Mouse (Mus musculus) gastrocnemius, postnatal 25 days (tissue): ENCODE data around the gene A730071L15Rik. TPM values are rescaled to one million over a fixed set of nuclear protein-coding genes. Genes with fewer than 3 reads are reported as not detected.

ENCODE experiments used
- DNase-seq: peaks from one replicate; pipeline ENCODE4 v3.0.0; 2022
- total RNA-seq, 2 experiments: library from RNA; stranded (reverse); gene quantifications; 1 replicate in 1 of 2; 2 replicates in 1 of 2; pipeline ENCODE4 v1.2.3; 2021

A730071L15Rik gene
- total RNA-seq, 2 experiments from 2014 or later: 0.16 to 0.23 TPM

- no peak for DNase-seq
Observed at GRCm38 (mm10) chr11:6183246-6183645, 16.6 kb upstream of the A730071L15Rik start.

GRCm38 (mm10) chr11:6184202-6184935, 15.5 kb upstream of the A730071L15Rik start:
- DNase-seq: no peak

DNA sequence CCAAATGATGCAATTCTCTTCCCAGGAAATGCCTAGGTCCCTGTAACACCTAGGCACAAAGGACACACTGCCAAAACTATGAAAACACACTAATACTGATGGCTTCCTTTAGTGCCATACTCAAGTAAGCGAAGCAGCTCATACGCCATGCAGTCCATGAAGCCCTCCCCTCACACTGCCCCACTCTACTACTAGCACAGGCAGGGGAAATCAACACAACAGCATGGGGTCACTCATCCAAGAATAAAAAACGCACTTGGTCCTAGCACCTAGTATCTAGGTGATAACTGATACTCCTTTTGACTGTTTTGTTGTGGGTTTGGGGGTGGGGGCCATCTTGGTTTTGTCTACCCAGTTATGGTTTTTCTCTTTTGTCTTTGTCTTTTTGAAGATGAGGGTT, 12.4 kb upstream of the A730071L15Rik start:
- DNase-seq: no peak

DNA sequence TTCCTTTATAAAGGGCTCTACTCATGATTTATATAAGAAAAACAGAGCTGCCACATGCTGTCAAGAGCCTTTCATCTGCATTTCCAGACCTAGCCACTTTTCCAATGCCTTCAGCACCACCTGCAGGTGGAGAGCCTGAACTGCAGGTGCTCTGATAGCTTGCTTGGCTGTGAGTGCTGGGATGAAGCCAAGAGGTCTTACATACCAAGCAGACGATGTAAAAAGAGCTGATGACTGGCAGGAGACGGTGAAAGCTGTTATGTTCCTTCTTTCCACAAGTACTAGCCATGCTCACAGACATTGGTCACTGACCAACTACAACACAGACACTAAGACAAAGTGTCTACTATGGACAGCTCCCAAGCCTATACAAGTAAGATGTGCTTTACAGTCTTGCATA, 12.0 kb upstream of the A730071L15Rik start:
- peak; percentile 85 for DNase-seq

GRCm38 (mm10) chr11:6196780-6197179, 3.0 kb upstream of the A730071L15Rik start:
- DNase-seq: no peak

DNA sequence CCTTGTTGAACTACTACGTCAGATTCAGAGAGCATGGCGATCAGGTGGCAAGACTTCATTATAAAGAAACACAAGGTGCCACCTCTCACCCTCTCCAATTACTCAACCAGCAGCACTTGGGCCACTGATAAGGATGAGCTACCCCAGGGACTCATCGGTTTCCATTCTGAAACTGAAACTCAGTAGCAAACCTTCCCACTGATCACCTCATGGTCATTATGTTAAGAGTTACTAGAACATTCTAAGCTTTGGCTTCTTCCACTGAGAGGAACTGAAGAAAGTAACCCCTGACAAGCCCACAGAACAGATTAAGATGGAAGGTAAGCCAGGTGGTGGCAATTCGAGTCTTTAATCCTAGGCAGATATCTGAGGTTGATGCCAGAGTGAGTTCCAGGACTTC, 1.4 kb upstream of the A730071L15Rik start:
- DNase-seq: no peak

- DNase-seq: peak; percentile 85
Observed at GRCm38 (mm10) chr11:6200087-6200569, 299 bp downstream of the A730071L15Rik start, which contains the start of gene Nudcd3. Nudcd3 (minus strand) TSS chr11:6200415.

DNA sequence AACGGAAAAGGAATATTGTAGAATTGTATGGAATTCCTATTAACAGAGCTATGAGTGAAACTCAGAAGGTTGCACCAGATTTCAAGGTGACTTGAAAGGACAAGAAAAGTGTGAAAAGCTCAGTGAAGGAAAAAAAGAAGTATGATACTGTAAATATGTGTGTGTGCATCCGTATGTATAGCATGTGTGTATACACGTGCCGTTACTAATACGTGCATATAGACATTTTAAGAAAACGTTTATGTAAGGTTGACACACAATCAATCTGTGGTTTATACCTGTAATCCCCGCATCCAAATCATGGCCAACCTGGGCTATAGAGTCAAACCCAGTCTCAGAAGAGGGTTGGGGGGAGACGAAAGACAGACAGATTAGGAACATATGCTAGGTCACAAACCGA, 741 bp downstream of the A730071L15Rik start:
- DNase-seq: no peak

DNA sequence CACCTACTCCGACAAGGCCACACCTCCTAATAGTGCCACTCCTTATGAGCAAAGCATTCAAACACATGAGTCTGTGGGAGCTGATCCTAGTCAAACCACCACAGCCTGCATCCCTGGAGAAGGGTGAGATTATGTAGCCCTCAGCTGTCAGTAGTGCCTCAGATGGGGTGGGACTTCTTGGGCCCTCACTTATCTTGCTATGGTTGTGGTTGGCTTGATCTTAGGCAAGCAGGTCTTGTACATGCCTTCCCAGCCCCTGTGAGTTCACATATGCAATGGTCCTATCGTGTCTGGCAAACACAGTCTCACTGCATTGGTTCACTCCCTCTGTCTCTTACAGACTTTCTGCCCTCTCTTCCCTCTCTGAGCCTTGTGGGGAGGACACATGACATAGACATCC, 7.3 kb downstream of the A730071L15Rik start:
- no peak for DNase-seq

DNA sequence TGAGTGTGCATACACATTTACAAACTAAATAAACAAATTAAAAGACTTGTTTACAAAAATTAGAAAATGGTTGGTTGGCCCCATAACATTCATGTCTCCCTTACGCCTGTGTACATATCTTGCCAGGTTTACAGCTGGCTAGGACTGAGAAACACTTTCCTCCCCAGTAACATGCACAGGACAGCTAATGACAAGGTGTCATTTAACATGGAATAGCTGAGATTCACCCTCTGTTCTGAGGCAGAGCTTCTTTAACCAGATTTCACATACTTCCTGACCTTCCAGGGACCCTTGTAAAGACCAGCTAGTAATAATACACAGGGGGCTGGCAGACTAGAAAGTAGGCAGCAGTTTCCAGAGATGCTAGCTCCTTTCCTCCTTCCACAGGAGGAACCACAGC, 8.3 kb downstream of the A730071L15Rik start:
- DNase-seq: no peak

GRCm38 (mm10) chr11:6216834-6217233, 17.0 kb downstream of the A730071L15Rik start:
- no peak for DNase-seq

- DNase-seq: no peak
Observed at GRCm38 (mm10) chr11:6218189-6218896, 18.5 kb downstream of the A730071L15Rik start.

- DNase-seq: no peak
Observed at GRCm38 (mm10) chr11:6219967-6220366, 20.1 kb downstream of the A730071L15Rik start.

GRCm38 (mm10) chr11:6222187-6222586, 22.4 kb downstream of the A730071L15Rik start:
- DNase-seq: no peak

- DNase-seq: no peak
Observed at GRCm38 (mm10) chr11:6224541-6225229, 24.9 kb downstream of the A730071L15Rik start.

DNA sequence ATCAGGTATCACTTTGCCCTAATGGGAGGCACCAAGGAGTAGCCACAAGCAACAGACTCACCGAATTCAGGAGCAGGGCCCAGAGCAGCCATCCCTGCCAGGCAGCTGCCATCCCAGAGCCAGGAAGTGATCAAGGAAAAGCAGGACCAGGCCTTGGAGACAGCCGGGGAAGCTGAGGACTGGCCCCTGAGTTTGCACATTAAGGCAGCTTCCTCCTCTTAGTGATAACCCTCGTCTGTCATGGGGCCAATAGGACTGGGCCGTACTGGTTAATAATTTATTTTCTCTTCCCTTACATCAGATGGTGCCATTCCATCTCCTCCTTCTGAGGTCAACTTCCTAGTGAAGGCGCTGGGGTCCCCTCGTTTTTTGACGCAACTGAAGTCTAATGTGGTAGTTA, 30.2 kb downstream of the A730071L15Rik start, which contains the start of gene Npc1l1:
Gene Npc1l1, minus strand, starts transcription at position 132 of the 400 bp plus-strand sequence.
- DNase-seq: no peak

GRCm38 (mm10) chr11:6233025-6233424, 33.2 kb downstream of the A730071L15Rik start:
- DNase-seq: no peak

DNA sequence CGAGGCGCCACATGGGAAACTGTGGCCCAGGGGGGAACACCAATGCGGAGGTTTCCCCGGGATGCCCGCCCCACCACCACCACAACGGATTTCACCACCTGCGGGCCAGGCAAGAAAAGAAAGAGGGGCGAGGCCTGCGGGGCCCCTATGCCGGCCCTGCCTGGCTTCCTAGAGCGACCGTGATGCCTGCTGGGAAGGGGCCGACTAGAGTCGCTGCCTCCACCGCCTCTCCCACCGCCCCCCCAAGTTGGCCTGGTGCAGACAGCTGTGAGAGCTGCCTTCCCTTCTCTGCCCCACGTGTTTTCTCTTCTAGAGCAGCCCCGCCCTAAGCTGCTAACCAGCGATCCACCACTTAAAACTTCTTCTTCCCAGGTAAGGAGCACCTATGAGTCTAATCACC, 44.9 kb downstream of the A730071L15Rik start:
- no peak for DNase-seq
